Mouse (Mus musculus) adrenal gland, postnatal 36 days (tissue): ENCODE measurements at regions not wholly inside any gene's neighbourhood (a gene's known extent, or its start where the extent isn't known, plus 50 kb on each side); places are given as distances from the start of the nearest gene placed in this dataset.
A peak's percentile ranks its signal among the peaks of the same experiment; 100 is the strongest.

Source experiments
- DNase-seq, 2 experiments: peaks; one replicate each; pipeline ENCODE4 v3.0.0; 2021; ENCODE audit warnings: mixed read lengths in 1 of 2

GRCm38 (mm10) chr15:59212362-59212761 lies 323.3 kb downstream of the Gm49356 start:
- DNase-seq = no peak

GRCm38 (mm10) chr15:59214096-59214495 lies 325.0 kb downstream of the Gm49356 start:
- DNase-seq = no peak

- DNase-seq = no peak
Observed at GRCm38 (mm10) chr15:59215239-59215638, 326.1 kb downstream of the Gm49356 start.

- DNase-seq = no peak
Observed at GRCm38 (mm10) chr15:59217481-59217880, 328.4 kb downstream of the Gm49356 start.

GRCm38 (mm10) chr15:59218916-59219315 lies 329.8 kb downstream of the Gm49356 start:
- DNase-seq = no peak

GRCm38 (mm10) chr15:59225637-59226036 lies 336.5 kb downstream of the Gm49356 start:
- DNase-seq = no peak

- DNase-seq = no peak
Observed at GRCm38 (mm10) chr15:59227293-59227692, 338.2 kb downstream of the Gm49356 start.

GRCm38 (mm10) chr15:59230536-59230935 lies 341.4 kb downstream of the Gm49356 start:
- no peak for DNase-seq

GRCm38 (mm10) chr15:59231703-59232102 lies 342.6 kb downstream of the Gm49356 start:
- DNase-seq = no peak

- no peak for DNase-seq
Observed at GRCm38 (mm10) chr15:59232290-59232689, 343.2 kb downstream of the Gm49356 start.

- no peak for DNase-seq
Observed at GRCm38 (mm10) chr15:59237446-59238161, 348.5 kb downstream of the Gm49356 start.

- DNase-seq = no peak
Observed at GRCm38 (mm10) chr15:59241752-59242151, 352.7 kb downstream of the Gm49356 start.

- peak; percentile 41 to 50 for DNase-seq
Observed at GRCm38 (mm10) chr15:59245927-59246649, 357.0 kb downstream of the Gm49356 start.

- DNase-seq = no peak
Observed at GRCm38 (mm10) chr15:59248477-59249260, 359.6 kb downstream of the Gm49356 start.

- DNase-seq = no peak
Observed at GRCm38 (mm10) chr15:59261380-59261779, 372.3 kb downstream of the Gm49356 start.

- DNase-seq = no peak
Observed at GRCm38 (mm10) chr15:59262380-59262779, 373.3 kb downstream of the Gm49356 start.

GRCm38 (mm10) chr15:59263433-59264328 lies 374.6 kb downstream of the Gm49356 start:
- peak; percentile 70 to 73 for DNase-seq
